Comparison of ENCODE assay signal across 15 mouse cellular contexts in the genomic region with DNA sequence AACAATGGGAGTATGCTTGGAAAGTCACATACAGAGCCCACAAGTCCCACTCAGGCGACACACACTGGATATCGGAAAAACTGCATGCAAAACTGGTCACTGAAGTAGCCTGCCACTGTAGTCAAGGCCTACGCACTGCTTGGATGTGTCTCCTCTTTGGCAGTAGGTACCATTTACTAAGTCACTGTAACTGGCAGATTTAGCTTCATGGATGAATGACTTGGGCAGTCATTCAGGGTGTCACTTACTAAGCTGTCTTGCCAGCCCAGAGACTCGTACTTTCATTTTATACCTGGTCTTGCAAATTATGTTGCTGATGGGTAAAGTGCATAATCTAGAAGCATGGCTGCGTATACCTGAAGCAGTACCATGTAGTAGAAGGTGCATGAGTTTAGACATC.
"Had no signal": no experiment of that assay in that cellular context is flagged by ENCODE, and none has a peak within 500 bp of the region (broad histone marks: within the 10 kb centered on the region; RNA-seq: fewer than 3 reads in every experiment).

No protein-coding gene starts in this region.

- H3K4me1 ChIP-seq: midbrain, embryonic 13.5 days had no signal

- DNase-seq: kidney, postnatal 10 days; layer of hippocampus, adult 9-11 months; liver, postnatal 0 days; lung, embryonic 14.5 days; thymus, adult 18-20 months; thymus, postnatal 36 days had no signal

- H3K27ac ChIP-seq: layer of hippocampus, adult 2 months; limb, embryonic 10.5 days; limb, embryonic 13.5 days; liver, embryonic 14.5 days; macrophage; midbrain, embryonic 13.5 days had no signal

- H3K4me2 ChIP-seq: limb, embryonic 13.5 days; liver, embryonic 11.5 days; lung, embryonic 14.5 days; midbrain, embryonic 13.5 days had no signal

- H3K9ac ChIP-seq: limb, embryonic 13.5 days; liver, embryonic 14.5 days; liver, postnatal 0 days; lung, embryonic 14.5 days; midbrain, embryonic 13.5 days had no signal

- H3K4me3 ChIP-seq: layer of hippocampus, adult 2 months; limb, embryonic 10.5 days; limb, embryonic 13.5 days; midbrain, embryonic 13.5 days had no signal

- H3K9me3 ChIP-seq: limb, embryonic 10.5 days; limb, embryonic 13.5 days; midbrain, embryonic 13.5 days had no signal

- ATAC-seq: intestine, postnatal 0 days; liver, postnatal 0 days; lung, postnatal 0 days; midbrain, embryonic 13.5 days had no signal

- H3K36me3 ChIP-seq: limb, embryonic 10.5 days; limb, embryonic 13.5 days; midbrain, embryonic 13.5 days had no signal

- H3K27me3 ChIP-seq: limb, embryonic 13.5 days; midbrain, embryonic 13.5 days had no signal
